Mouse (Mus musculus) central nervous system, embryonic 11.5 days (tissue): ENCODE results near the gene Plcd3. TPM values are rescaled to one million over a fixed set of nuclear protein-coding genes. Genes with fewer than 3 reads are reported as not detected.

Source experiments
- polyA plus RNA-seq: library from polyadenylated mRNA; depleted of rRNA; stranded (reverse); fragments of >200 nt; gene quantifications from 2 replicates; pipeline ENCODE4 v1.2.3, GENCODE M21; 2012; rRNA removed

The Plcd3 gene
- polyA plus RNA-seq = 2.2 and 2.3 TPM in 2 replicates

GRCm38 (mm10) chr11:103101481-103101865 lies at the start of gene Plcd3, which contains the start of gene Acbd4:
Gene Plcd3 (minus strand): TSS chr11:103101658.
Gene Acbd4 (plus strand): TSS chr11:103101682.

GRCm38 (mm10) chr11:103131701-103132575 lies 30.5 kb upstream of the Plcd3 start, which contains the start of gene Hexim2:
Gene Hexim2 (plus strand): TSS chr11:103132429.

GRCm38 (mm10) chr11:103116008-103116818 lies 14.8 kb upstream of the Plcd3 start, which contains the start of gene Hexim1:
Gene Hexim1 (plus strand): TSS chr11:103116231.

GRCm38 (mm10) chr11:103028176-103028891 lies 73.1 kb downstream of the Plcd3 start, which contains the start of the genes Nmt1 and Dcakd:
Gene Nmt1 (plus strand): TSS chr11:103028190.
Gene Dcakd (minus strand): TSS chr11:103028333.

Other genes starting within 250 kb of the Plcd3 start
- gene Eftud2, start 220.7 kb downstream of the Plcd3 start, polyA plus RNA-seq = 127 and 232 TPM in 2 replicates
- 1.1 and 1.8 TPM in 2 replicates for gene Ccdc103, start 220.5 kb downstream of the Plcd3 start, polyA plus RNA-seq
- 0.05 TPM in 1 of 2 replicates, not detected in the other for gene Fam187a, start 216.5 kb downstream of the Plcd3 start, polyA plus RNA-seq
- 0.40 and 0.55 TPM in 2 replicates for gene Gfap, start 200.7 kb downstream of the Plcd3 start, polyA plus RNA-seq
- 23.2 and 28.6 TPM in 2 replicates for gene Kif18b, start 176.5 kb downstream of the Plcd3 start, polyA plus RNA-seq
- gene C1ql1, start 155.0 kb downstream of the Plcd3 start, polyA plus RNA-seq = 9.9 and 11.7 TPM in 2 replicates
- 35.3 and 49.5 TPM in 2 replicates for gene Nmt1, start 73.5 kb downstream of the Plcd3 start, polyA plus RNA-seq
- 161 and 243 TPM in 2 replicates for gene Dcakd, start 73.3 kb downstream of the Plcd3 start, polyA plus RNA-seq
- gene Acbd4, start within 50 bp of the Plcd3 start, polyA plus RNA-seq = 5.4 and 15.2 TPM in 2 replicates
- 15.4 and 25.5 TPM in 2 replicates for gene Hexim1, start 14.6 kb upstream of the Plcd3 start, polyA plus RNA-seq
- gene Hexim2, start 30.8 kb upstream of the Plcd3 start, polyA plus RNA-seq = 6.7 and 6.9 TPM in 2 replicates
- 1.7 and 2.4 TPM in 2 replicates for gene Fmnl1, start 69.4 kb upstream of the Plcd3 start, polyA plus RNA-seq
- 0.11 and 0.12 TPM in 2 replicates for gene 1700023F06Rik, start 106.9 kb upstream of the Plcd3 start, polyA plus RNA-seq
- gene Spata32, start 116.8 kb upstream of the Plcd3 start, polyA plus RNA-seq = 0.05 TPM in 1 of 2 replicates, not detected in the other
- gene Map3k14, start 165.8 kb upstream of the Plcd3 start, polyA plus RNA-seq = 5.6 and 5.7 TPM in 2 replicates